Mouse (Mus musculus) cerebellum, postnatal 14 days (tissue): Measurements from ENCODE around the gene Gm9747.
A peak's percentile ranks its signal among the peaks of the same experiment; 100 is the strongest.

ENCODE experiments used
- DNase-seq, 2 experiments: peaks; one replicate each; pipeline ENCODE4 v3.0.0; 2021; ENCODE audit warnings: mixed read lengths in 2 of 2

Gm9747 gene

DNA sequence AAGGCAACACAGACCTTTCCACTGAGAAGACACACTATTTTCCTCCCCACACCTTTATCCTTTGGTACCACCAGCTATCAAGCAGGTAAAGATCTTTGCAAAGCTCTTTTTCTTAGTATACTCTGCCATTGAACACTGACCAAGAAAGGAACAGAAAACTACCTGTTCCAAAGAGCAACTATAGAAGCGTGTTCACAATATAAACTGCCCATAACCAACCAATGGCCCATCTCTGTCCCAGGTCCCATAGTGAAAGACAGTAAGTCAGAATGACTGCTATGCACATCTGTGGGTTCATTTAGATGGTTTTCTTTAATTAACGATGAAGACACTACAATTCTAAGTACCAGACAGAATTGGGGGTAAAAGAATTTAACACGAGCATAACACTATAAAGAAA is at the start of gene Gm9747:
Gm9747 (plus strand) TSS at position 301 of the 400 bp plus-strand sequence.
- DNase-seq: no peak

DNA sequence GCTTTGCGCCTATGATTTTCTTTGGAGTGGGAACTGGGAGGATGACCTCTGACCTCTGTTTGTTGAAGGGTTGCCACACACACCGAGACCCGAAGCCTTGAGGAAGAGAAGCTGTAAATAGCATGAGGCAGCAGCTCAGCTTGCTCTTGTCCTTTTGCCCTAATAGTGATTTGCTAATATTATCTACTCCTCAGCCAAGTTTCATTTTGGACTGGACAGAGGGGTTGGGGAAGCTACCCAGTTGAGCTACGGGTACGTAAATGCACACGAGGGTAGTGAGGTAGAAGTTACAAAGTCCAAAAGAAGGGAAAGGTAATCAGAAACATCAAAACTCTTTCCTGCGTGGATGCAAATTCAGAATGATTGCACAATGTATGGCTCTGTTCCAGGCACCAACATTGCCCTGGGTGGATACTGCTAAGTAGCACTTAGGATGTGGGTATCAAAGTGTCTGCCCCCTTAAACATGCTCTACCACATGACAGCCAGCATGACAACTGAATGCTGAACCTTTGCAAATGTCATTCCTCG is 48.9 kb upstream of the Gm9747 start:
- DNase-seq: no peak

DNA sequence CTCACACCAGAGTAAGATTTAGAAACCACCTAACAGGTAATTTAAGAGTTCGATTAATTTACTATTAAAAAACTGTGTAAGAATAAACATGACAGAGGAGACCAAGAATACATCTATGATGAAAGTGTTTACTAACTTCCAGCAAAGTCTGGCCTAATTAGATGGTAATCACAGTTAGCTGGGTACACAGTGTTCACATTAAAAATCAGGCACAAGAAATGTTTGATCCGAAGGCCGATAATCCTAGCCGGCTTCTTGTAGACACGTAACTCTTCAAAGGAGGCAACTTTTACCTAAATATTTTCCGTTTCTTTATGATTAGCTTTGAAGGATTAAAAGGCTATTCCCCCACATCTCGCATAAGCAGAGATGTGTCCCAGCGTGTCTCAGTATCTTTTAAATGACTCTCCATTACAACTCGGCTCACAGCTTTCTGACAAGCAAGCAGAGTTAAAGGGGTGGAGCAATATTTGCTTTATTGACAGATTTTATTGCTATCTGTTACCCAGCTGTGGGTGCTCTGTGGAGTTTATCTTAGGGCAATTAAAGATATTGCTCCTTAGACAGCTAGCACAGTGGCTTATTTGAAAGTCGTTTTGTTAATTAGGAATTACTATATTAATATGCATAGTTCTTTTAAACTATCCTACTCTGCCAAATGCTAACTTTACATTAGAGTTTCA is 44.2 kb upstream of the Gm9747 start:
- no peak for DNase-seq

DNA sequence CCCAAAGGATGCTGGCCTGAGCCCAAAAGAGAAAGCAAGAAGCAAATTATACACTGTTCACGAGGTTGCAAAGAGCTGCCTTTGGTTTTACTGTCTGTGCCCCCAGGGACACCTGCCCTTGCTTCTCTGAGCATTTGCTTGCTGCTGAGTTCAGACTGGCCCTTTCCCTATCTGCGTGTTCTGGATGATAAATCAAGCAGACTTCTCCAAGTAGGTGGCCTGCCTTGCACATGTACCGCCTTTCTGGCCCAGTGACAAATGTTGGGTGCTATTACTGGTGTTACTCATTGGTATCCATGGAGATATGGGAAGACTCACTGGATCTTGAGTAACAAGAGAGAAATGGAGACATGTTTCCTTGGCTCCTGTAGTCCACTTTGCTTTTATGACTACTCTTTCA is 43.4 kb upstream of the Gm9747 start:
- DNase-seq: peak; percentile 10 to 28

DNA sequence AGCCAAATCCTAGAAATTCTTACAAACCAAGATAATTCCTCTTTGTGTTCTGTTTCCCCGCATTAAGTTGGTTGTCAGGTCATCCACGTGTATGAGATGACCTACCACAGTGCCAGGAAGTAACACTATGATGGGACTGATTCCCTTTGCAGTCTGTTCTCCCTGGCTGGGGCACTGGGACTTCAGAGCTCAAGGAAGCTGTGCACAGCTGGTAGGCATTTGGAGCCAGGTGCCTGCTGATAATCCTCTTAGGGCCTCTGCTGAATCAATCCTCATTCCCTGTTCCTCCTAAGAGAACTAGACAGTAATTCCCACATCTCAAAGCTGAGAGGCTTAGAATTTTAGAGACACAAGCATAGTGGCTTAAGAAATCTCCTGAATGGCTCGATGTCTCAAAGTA is 41.3 kb upstream of the Gm9747 start:
- peak; percentile 7 to 11 for DNase-seq

DNA sequence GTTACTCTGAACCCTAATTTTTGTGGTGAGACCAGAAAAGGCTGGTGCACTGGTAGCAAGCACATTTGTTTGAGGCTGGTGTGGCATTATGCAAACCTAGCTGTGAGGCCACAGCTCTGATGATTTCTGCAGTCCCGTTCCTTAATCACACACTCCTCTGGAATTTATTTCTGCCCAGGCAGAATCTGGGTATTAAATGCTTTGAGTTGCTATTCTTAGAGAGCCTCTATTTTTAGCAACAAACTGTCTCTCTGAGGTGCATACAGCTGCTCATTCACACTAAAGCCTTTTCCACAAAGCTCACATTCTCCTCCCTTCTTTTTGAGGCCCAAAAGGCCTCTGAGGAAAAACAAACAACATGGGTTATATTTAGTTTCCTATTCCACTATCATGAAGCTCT is 33.0 kb upstream of the Gm9747 start:
- DNase-seq: no peak

DNA sequence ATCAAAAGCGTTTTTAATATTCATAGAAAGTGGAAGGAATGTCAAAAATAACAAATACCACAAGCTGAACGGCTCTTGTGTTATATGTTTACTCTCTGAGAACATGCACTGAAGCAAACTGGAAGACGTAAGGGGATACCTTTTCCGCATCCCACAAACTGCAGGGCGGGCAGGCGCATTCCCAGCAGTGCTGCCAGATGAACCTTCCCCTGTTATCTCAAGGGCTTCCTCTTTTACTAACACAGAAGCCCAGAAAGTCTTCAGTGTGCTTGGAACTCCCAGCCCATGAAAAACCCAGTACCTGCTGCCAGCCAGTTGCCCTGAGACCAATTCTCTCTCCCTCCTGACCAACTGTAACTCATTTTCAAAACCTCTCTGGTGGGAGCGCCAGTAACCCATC is 32.3 kb upstream of the Gm9747 start:
- DNase-seq: no peak

DNA sequence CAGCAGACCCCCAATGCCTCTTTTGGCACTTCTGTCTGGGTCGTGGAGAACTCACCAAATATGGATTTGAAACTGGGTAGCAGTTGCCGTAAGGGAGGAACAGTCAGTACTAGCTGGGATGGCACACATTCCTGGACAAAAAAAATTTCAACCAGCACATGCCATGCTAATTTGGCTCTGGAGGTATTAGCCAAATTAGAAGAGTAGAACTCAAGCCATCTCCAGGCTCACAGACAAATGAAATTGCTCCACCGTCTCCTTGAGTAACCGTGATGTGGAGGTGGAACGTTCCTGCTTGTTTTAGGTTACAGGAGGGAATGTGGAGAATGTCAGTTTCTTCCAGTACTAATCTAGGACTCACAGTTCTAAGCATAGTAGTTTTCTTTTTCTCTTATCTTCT is 25.4 kb upstream of the Gm9747 start:
- DNase-seq: no peak

DNA sequence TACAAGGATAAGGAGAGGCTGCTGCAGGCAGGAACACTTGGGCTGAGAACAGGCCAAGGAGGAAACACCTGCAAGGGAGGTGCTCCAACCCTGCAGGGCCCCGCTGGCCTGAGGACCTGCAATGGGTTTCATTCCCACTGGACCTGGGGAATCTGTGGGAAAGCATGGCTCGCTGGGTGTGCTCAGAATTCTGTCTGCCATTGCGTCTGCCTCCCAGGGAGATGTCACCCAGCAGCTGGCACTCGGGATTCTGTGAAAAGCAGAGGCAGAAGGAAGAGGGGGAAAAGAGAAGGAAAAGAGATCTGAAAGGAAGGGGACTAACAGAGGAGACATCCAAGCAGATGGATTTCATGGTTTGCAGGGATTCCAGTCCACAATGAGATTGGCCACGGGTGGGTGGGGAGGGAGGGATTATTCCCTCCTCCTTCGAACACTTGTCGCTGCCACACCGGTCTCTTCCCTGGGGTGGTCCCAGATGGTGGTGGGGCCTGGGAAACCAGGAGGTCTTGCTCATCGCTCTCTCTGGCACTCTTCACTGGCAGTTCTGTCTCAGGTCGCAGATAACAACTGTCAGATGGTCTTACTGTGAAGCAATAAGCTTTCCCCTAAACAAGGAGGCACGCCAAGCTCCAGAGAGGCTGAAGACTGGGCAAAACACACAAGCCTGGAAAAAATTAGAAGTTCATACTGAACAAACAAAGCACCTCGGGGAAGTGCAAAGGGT is 12.1 kb upstream of the Gm9747 start:
- DNase-seq: peak; percentile 21 to 43

DNA sequence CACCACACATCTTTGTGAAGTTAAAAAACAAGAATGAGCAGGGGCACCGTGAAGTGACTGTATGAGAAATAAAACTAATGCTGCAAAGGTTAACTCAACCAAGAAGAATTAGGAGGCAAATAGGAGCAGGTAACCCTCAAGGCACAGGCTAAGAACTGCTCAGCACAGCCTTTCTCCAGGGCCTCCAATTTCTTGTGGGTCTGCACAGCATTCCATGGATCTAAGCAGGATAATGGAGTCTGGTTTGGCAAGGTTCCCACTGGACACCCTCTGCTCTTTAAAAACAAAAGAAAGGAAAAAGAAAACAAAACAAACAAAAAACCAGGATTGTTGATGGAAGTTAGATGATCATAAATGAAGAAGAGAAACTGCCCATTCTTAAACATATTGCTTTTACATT is 11.4 kb upstream of the Gm9747 start:
- DNase-seq: no peak

DNA sequence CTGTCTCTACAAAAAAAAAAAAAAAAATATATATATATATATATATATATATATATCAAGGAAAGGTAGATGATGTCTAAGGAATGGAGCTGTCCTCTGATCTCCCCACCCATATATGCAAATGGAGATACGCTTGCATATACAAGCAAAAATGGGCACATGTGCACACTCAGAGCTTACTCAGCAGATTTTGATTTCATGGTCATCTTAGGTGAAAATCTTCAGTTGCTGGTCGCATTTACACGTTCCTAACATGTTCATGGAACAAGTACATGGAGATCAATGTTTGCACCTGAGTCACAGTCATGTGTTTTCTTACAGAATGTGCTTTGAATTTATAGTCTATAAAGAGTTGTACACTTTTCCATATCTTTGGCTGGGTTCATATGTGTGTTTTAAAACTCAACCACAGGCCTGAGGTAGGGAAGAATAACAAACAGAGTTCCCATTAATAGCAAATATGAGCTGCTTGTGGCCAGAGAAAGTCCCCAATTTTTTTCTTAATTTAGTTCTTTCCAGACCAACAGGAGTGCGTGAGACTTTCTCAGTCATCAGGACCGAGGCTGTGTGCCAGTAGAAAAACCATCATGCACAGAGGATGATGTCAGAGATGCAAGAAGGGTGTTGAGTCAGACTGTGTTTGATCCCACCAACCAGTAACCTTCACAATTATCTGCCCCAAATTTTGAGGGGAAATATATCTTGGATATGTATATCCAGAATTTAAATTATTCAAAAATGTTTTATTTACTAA is 9.7 kb upstream of the Gm9747 start:
- DNase-seq: no peak

DNA sequence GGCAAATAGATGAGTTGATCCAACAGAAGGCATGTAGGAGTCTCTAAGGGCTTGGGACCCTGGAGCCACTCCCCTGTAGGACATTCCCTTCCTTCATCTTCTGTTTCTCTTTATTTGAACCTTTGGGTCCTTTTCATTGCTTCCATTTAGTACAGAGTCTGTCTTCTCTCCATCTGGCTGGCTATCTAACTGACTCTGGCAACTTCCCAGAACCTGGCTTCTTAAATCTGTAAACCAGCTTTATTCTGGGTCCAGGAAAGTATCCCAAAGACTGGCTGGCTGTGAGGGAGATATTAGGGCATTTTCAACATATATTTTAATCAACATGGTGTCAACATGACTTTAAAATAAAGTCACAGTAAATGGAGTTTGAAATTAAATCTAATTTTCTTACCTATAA is 4.1 kb upstream of the Gm9747 start:
- DNase-seq: peak; percentile 23 to 36

DNA sequence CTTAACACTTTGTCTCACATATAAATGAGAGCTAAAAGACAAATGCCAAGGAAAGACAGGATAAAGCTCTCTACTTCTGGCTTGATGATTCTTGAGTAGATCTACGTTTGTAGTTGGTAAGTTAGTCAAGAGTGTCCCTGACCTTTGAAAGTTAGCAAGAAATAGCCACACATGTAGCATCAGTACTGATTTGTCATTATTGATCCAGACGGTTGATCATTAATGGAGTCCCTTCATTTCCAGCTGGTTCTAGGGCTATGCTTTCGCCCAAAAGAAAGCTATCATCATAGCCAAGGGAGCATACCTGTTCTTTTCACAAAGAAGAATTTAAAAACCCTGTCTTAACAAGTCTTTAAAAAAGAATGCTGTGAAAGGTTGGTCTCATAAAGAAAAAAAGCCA is 1.7 kb downstream of the Gm9747 start:
- DNase-seq: no peak

DNA sequence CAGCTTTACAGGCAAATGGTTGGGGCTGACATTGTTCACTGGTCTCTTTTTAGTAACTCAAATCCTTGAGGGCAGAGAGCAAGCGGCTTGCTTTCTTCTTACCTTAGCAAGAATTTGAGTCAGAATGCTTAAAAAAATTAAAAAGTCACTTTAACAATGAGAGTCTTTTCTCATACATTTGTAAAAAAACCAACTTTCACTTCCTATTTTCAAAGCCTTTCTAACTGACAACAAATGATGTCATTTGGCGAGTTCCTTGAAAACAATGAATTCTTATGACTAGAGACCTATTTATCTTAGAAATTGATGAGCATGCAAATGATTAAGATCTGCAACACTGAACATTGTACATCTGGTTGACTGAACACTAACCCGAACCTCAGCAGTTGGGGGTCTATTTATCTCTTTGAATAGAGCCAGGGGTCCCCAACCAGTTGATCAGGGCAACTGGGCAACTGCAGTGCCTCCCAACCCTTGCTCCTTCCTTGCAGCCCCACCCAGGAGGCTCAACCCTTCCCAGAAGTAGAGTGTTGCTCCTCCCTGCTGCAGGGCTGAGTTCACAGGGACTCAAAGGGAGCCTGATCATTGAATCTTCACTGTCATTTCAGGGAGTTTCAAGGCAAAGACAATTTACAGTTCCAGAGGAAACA is 2.7 kb downstream of the Gm9747 start:
- DNase-seq: no peak

DNA sequence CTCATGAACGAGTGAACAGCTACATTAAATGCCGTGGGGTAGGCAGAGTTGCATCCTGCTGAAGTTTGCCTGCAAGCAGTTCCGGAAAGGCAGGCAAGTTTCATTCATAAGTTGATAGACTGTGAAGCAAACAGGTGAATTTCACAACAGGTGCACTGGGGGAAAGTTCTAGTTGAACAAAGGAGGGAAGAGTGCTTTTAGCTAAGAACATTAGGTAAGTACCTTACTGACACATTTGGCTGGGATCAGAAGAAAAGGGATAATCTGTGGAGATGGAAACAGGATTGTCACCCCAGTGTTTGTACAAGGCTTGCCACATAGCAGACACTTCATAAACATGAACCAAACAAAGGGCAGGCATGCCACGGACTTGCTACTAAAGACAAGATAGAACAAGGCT is 5.3 kb downstream of the Gm9747 start:
- DNase-seq: no peak

DNA sequence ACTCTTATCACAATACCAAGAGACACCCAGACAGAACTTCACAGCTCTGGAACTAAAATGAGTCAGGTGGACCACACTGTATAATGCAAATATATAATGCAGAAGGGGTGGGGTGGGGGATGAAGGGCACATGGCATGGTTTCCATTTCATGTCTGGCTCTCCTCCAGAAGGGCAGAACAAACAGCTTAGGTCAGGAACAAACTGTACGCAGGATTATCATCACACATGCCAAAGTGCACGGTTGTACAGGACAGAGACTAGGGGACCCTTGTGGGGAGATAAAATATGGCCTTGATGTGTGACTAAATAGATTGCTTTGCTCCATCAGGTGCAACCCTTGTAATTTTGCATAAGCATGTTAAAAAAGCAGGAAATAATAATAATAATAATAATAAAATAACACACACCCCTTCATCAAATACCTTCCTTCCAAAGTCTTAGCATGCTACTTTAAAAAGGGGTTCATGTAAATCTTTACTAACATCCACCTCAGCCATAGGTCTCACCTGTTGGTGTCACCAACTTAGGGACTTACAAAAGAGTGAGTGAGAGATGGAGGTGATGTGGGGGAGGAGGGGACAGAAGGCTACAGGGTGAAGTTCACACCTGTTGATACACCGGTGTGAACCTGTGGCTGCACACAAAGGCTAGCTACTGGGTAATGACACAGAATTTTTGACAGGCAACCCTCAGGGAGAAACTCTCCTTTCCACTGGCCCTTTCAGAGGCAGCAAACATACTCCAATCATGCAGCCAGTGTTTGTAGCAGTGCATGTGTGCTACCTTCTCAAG is 6.7 kb downstream of the Gm9747 start:
- no peak for DNase-seq

DNA sequence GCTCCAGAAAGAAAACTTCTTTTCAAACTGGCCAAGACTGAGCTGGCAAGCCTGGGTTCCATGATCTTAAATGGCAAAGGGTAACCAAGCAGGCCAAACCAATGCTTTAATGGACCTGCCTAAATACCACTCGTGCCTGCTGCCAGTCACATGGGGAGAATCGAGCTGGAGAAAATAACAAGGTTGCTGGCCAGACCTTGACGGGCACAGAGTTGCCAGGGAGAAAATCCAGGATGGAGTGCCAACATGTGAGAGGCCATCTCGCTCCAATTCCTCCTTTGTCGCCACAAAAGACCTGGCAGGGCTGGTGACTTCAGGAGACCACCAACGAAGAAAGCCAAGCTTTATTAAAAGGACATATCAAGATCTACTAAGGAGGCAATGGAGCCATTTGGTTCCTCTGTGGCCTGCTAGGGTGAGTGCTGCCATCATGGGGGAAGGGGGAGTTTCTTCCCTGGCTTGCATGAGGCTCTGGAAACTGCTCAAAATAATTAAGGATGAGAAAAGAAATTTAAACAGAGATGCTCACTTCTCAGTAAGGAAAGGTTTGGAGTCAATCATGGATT is 10.4 kb downstream of the Gm9747 start:
- DNase-seq: peak; percentile 79 to 82

DNA sequence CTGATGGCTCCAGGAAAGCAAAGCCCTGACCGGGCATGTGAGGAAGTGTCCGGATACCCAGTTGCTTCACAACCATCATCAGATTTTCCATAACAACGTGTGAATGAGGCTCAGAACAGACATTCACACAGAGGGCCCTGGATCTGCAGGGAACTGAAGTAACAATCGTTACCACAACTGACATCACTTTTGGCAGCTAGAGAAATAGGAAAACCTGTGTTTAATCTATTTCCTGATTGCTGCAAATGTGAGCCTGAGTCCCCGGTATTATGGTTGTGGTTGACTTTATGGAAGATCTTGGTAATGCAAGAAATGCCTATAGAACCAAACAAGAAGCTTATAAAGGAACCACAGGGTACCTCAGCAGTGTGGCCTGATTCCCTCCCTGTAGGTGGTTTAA is 12.1 kb downstream of the Gm9747 start:
- DNase-seq: no peak

DNA sequence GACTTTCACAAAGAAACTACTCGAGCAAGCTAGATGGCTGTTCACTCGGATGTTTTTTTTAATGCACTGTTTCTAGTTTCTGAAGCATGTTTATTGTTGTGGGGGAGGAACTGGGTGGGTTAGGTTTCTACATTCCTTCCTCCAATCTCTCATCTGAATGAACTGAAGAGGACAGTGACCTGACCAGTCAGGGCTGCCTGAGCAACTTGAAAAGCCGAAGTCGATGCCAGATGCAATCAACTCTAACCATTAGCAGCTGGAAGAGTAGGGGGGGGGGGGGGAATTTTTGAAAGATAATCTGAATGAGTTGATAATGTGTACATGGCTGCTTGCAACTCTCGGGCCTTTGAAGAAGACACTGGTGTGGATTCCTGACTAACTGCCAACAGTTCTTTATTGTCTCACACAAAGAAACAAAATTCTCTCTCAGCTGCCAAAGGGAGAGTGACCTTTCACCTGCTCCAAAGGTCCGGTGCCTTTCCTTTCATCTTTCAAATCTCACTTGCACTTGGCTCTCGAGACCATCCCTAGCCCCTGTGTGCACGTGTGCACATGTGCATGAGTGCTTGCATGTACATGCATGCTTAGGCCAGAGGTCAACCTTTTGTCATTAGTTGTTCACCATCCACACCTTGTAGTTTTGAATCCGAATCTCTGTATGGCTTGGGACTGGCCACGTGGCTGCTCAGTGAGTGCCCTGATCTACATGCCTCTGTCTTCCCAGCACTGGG is 14.5 kb downstream of the Gm9747 start:
- no peak for DNase-seq

DNA sequence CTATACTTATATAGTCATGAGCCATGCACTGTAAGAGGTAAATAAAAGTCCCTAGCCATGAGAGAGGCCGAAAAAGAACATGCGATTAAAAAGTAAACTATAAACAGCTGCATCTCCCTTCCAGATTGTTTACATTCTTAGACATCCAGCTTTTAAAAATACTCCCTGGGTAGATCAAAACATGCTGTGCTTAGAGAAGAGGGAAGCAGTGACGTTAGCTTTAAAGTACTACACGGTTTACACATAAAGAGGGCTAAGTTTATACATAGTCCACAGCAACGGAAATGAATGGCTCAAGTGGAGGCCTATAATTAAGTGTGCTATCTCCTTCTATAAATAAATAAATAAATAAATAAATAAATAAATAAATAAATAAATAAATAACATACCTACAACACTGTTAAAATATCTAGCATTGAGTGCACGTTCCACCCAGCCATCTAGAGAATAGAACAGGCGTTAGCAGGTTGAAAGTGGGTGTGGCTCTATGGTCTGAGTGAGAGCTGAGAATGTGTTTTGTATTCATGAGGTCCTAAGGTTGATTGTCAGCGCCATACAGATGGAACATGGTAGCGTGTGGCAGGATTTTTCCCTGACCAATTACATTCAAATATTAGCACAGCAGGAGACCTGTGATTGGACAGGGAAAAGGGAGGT is 21.0 kb downstream of the Gm9747 start:
- no peak for DNase-seq

DNA sequence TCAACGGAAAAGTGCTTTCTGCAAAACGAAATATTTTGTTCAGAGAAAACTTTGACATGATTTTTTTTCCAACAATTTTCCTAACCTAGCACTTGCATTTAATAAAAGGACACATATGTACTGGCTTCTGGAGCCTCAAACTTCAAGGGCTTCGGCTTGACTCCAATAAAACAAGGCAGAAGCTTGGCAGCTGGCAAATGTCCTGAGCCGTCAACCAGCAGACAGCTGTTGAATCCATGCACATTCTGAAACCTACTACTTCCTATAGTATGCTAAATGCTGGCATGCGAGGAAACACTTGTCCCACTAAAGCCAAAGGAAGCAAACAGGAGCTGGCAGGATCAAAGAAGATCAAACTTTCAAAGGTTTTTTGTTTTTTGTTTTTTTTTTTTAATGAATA is 24.5 kb downstream of the Gm9747 start:
- no peak for DNase-seq
